Mouse (Mus musculus): Measurements from ENCODE around the gene Trim69. TPM values are rescaled to one million over a fixed set of nuclear protein-coding genes. Genes with fewer than 3 reads are reported as not detected.
A peak's percentile ranks its signal among the peaks of the same experiment; 100 is the strongest.

Gene Trim69
- total RNA-seq (2021): not detected

DNA sequence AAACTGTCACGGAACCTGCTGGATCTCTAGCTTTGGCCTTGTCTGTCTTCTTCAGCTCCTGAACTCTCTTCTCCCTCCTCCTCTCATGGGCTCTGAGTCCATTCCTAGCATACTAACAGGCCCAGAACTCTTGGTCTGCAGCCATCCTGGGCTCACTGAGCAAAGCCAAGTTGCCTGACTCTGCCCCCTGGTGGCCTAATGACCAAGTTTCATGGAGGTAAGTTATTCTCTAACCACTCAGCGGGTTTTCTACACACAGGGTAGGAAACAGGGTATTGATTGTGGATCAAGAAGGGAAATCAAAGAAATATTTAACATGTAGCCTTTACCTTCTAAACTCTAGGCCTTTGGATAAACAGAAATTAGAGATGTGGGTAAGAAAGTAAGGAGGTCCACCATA is at the start of gene Trim69:
Gene Trim69, plus strand, starts transcription at position 21 of the 400 bp plus-strand sequence.
- intact Hi-C loops (cut with DNase I): loop anchor here (2.0 to 5.0 kb wide), 2 partner anchors 43 to 90 kb away; partner anchors contain the start of gene Spg11
- DNase-seq (ENCODE audit: low spot score in 2 of 2): peak; percentile 55 to 68

DNA sequence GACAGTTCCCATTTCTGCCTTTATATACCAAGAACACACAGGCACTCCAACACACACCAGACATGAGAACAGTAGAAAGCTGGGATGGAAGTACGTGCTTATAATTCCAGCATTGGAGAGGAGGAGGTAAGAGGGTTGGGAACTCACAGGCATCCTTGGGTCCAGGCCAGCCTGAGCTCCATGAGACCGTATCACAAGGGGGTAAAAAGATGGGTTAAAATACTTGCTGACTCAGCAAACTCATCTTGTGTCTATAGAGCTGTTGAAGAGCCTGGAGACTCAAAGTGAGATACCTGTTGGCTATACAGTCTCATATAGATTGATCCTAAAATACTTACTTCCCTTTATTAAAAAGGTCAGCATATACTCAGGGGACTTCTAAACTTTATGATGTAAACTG is 43.6 kb upstream of the Trim69 start:
- no peak for DNase-seq (ENCODE audit: low spot score in 2 of 2)
- intact Hi-C loops (cut with DNase I): loop anchor here (5.0 kb wide), 1 partner anchor 45 kb away; the partner anchor contains the start of gene Trim69

DNA sequence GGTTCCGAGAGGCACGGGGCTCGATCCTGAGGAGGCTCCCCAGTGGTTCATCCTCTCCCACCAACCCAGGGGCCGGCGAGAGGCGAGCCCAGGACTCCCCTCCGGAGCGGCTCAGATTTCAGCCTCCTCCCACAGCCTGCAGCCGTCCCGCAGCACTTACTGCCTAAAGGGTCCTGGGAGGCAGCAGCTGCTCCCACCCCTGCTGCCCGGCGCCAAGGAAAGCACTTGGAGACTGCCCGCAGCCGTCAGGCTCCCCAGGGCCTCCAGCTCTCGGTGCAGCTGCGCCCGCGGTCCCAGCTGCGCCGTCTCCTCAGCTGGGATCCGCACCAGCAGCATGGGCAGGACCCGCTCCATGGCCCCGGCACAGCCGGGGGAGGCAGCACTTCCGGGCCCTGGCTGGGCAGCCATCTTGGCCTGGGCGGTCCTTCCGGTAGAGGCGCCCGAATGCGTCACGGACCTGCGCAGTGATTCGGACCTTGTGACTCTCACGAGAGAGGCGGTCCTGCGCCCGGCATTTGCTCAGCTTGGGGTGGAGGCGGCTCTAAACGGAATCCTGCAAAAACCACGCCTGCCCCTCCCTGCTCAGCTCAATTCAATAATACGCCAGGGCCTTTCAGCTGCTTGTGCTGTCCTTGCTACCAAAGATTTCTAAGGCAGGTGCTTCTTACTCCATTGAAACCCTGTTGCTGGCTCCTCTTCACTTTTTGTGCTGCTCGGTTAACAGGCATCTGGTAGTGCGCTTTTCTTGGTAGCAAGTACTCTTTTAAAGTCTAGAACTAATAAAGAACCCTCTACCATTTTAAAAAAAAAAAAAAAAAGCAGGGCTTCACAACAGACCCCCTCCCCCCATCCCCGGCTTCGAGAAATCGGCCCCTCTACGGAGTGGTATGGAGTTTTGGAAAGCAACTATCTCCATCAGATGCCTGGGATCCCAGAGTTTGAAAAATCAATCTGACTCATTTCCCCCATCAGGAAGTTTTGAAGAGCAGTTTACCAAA is 42.2 kb upstream of the Trim69 start, which contains the start of gene Spg11:
Gene Spg11, minus strand, starts transcription at position 426 of the 998 bp plus-strand sequence.
- intact Hi-C loops (cut with DNase I): loop anchor here (1.0 to 5.0 kb wide), 3 partner anchors 29 to 257 kb away; partner anchors contain the start of genes B2m and Trim69
- DNase-seq (ENCODE audit: low spot score in 2 of 2): peak; percentile 98 to 99

DNA sequence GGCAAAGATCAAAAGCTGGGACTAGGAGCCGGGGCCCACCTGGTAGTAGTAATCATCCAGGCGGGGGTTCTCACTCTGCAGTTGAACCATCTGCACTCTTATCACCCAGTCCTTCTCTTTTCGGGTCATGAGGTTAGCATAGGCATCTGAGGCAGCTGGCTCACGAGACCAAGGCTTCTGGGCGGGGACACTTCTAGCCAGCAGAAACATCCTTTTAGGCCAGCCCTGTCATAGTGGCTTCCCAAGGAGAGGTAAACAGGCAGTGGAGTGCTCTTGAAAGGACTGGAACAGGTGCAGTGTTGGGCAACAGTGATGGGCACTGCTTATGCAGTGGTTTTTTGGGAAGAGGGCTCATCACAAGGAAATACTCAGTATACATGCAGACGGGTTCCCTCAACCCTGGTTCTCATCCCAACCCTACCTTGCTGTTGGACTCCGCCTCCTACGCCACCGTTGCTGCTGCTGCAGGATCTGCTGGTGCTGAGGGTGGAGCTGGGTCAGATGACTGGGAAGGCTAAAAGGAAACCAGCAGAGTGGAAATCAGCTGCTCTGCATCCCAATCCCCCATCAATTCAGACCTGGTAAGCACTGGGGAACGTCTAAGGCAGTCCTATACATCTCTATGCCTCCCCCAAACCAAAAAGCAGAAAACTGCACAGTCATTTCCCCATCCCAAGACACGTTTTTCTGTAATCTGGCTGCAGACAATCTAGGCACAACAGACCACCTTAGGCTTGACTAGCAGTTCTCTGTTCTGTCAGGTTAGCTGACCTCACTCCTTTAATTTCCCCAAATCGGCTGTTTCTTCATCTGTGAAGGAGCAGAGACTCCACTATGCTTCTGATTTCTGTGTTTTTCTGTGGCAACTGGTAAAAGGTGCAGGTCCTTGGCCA is 34.6 kb upstream of the Trim69 start:
- intact Hi-C loops (cut with DNase I): no loop called here
- DNase-seq (ENCODE audit: low spot score in 2 of 2): no peak

- no peak for DNase-seq (ENCODE audit: low spot score in 2 of 2)
- intact Hi-C loops (cut with DNase I): no loop called here
Observed at GRCm38 (mm10) chr2:122126765-122127347, 33.6 kb upstream of the Trim69 start.

DNA sequence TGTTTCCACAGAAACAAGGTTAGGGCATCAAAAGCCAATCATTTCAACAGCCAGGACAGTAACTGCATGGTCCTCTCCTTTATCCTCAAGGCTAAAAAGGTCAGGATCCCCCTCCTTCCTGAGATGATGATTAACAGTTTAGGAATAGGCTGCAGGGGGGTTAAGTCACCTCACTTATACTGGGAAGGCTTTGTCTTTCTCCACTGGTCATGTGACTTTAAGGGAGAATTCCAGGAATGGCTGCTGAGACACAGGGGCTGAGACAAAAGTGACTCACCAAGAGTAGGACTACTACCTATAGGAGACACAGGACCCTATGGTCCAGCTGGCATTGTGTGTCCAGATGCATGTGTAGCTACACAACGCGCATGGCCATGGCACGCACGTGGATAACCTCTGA is 32.9 kb upstream of the Trim69 start:
- intact Hi-C loops (cut with DNase I): no loop called here
- no peak for DNase-seq (ENCODE audit: low spot score in 2 of 2)

GRCm38 (mm10) chr2:122132078-122132477 is 28.4 kb upstream of the Trim69 start:
- no peak for DNase-seq (ENCODE audit: low spot score in 2 of 2)
- intact Hi-C loops (cut with DNase I): no loop called here

DNA sequence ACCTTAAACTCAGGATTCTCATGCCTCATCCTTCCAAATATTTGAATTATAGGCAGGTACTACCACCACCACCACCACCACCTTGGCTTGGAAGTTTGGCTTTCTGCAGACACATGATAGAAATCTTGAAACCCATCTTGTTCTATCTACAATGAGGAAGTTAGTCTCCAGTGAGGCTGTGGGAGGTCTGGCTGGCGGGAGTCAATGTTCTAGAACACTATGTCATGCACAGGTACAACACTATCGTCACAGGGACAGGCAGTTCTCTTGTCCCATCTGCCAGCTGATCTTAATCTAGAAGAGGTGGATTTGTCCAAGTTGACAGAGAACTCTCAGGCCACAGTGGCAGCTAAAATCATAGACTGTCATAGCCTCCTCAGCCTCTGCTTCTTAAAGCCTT is 27.9 kb upstream of the Trim69 start:
- intact Hi-C loops (cut with DNase I): no loop called here
- DNase-seq (ENCODE audit: low spot score in 2 of 2): no peak

DNA sequence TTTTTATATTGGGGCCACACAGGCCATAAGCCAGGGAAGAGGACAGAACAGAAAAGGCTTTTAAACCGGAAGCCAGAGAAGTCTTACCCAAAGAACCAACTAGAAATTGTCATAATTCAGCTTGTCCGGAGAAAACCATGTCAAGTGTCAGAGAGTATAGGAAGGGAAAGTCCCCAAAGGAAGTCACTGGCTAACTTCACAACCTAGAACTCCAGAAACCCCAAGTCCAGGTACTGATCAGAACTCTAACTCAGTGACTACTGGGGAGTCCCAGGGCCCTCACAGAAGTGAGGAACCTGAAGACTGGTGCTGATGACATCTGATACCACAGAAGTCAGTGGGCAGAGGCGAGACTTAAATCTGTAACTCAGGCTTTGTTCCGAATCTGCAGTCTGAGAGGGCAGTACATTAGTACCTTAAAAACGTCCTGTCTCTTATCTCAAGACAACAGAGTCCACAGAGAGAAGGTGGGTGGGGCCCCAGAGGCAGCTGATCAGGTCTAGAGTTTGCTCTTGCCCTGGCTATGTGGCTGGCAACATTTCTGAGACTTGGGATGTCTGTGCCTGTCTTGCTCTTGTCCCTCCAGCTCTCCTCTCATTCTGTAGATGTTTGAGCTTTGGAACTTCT is 22.5 kb upstream of the Trim69 start:
- no peak for DNase-seq (ENCODE audit: low spot score in 2 of 2)
- intact Hi-C loops (cut with DNase I): no loop called here

DNA sequence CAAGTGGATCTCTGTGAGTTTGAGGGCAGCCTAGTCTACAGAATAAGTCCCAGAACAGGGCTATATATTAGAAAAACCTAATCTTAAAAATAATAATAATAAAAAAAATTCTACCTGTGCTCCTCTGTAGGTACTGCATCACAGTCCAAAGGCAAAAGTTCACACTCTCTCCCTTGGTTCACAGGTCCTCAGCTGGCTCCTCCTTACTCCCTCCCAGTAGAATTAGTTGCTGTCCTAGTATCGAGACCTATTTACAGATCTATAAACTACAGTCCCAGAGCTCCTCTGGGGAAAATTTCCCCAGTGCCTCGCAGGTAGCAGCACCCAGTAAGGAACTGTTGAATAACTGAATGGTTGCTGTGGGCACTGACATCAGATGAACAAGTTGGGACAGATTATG is 19.7 kb upstream of the Trim69 start:
- DNase-seq (ENCODE audit: low spot score in 2 of 2): no peak
- intact Hi-C loops (cut with DNase I): no loop called here

DNA sequence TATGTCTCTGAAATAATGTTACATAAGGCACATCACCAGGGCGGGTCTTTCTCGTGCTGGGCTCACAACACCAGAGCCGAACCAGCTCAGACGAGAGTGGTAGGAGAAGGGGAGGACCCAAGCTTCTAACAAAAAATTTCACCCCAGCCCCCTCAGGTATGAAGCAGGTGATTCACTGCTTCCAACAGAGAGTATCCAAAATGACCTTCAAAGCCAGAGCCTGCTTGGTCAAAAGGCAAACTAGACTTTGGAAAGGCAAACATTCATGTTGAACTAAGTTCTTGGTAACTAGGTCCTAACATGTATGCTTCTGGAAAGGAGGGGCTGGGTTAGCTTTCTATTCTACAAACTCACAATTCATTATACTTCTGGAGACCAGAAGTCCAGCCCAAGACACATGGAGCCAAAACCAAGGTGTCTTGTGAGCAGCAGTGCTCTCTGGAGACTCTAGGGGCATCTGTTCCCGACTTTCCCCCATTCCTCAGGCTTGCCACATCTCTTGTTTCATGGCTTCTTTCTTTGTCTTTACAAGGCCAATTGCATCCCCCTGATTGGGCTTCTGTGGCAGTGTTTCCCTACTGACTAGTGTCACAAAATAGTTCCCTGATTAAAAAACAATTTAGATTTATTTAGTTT is 19.1 kb upstream of the Trim69 start:
- intact Hi-C loops (cut with DNase I): no loop called here
- no peak for DNase-seq (ENCODE audit: low spot score in 2 of 2)

DNA sequence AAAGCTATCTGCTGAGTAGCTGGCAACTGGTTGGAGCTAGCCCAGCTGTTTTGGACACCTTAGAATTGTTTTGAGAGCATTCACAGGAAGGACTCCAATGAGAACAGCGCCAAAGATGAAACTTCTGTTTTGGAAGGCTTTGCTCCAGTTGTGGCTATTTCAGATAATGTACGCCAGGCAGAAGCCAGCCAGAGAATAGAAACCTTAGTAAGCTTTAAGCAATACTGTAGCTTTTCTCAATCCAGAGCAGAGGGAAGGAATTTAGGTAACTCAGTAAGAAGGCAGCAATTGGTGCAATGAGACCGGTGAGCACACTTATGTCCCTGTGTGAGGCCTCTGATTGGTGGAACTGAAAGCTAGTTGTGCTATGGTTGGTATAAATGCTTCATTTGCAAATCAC is 17.4 kb upstream of the Trim69 start:
- DNase-seq (ENCODE audit: low spot score in 2 of 2): no peak

DNA sequence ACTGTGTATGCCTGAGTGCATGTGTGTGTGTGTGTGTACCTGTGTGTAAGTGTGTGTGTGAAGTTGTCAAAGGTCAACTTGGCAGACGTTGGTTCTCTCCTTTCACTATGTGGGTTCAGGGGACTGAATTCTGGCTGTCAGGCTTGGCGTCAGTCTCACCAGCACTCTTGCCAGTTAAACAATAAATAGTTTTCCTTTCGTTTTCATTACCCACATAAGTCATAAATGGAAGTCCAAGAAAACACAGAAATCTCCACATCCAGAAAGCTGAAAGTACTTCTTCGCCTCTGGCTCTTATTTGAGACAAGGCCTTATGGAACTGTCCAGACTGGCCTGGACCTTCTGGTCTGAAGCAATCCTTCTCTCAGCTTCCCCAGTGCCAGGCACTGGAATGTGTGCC is 14.7 kb upstream of the Trim69 start:
- intact Hi-C loops (cut with DNase I): no loop called here
- no peak for DNase-seq (ENCODE audit: low spot score in 2 of 2)

More for the DNA sequence above, 17.4 kb upstream of the Trim69 start:
- intact Hi-C loops (cut with DNase I): no loop called here

GRCm38 (mm10) chr2:122146687-122147086 is 13.8 kb upstream of the Trim69 start:
- intact Hi-C loops (cut with DNase I): loop anchor here (1.0 kb wide), 1 partner anchor 28 kb away; the partner anchor contains the start of gene Spg11
- DNase-seq (ENCODE audit: low spot score in 2 of 2): no peak

DNA sequence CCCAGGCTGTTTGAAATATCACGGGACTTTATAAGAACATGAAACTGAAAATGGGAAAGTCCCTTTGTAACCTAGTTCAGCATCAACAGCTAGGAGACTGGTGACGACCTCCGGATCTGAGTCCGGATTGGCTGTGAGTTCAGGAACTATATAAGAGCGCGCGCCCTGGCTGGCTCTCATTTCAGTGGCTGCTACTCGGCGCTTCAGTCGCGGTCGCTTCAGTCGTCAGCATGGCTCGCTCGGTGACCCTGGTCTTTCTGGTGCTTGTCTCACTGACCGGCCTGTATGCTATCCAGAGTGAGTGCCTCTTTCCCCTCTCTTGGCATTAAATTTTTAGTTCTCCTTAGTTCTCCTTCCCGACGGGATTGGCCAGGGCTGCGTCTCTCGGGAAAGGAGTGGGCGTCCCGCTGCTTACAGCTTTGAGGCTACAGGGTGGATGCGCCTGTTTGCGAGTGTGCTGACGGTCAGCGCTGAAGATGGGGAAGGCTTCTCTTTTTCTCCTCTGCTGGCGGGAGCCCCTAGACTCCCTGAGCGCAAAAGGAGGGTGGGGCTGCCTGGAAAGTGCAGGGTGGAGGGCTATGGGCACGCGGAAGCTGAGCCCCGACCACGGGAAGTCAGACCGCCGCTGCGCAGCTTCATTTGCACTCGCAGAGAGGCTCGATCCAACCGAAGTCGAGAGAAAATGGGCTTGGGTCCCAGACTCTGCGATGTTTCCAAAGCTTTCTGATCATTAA is 12.8 kb upstream of the Trim69 start, which contains the start of gene B2m:
Gene B2m, plus strand, starts transcription at position 179 of the 734 bp plus-strand sequence.
- DNase-seq (ENCODE audit: low spot score in 2 of 2): peak; percentile 87 to 89
- intact Hi-C loops (cut with DNase I): loop anchor here (1.0 kb wide), 1 partner anchor 29 kb away; the partner anchor contains the start of gene Spg11

- peak in 1 of 2 experiments; percentile 28 for DNase-seq (ENCODE audit: low spot score in 2 of 2)
- intact Hi-C loops (cut with DNase I): no loop called here
Observed at GRCm38 (mm10) chr2:122148242-122148917, 12.1 kb upstream of the Trim69 start.

DNA sequence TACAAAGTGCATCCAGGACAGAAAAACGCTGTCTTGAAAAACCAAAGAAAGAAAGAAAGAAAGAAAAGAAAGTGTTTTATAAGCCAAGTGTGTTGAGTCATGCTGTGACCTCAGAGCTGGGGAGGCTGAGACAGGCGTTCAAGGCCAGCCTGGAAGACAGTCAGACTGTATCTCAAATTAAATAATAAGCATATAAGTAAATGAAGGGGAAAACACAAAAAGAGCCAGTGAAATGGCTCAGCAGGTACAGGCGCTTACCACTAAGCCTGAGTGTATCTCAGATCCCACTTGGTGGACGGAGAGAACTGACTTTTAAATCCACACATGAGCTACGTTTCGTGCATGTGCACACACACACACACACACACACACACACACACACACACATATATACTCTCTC is 11.2 kb upstream of the Trim69 start:
- intact Hi-C loops (cut with DNase I): no loop called here
- no peak for DNase-seq (ENCODE audit: low spot score in 2 of 2)
